Mouse (Mus musculus): ENCODE measurements around the gene Chmp2a. TPM values are rescaled to one million over a fixed set of nuclear protein-coding genes. Genes with fewer than 3 reads are reported as not detected.
A peak's percentile ranks its signal among the peaks of the same experiment; 100 is the strongest.
"Not testable (repeated sequence)": the region's sequence is repeated elsewhere in the genome, so short reads cannot be mapped to it uniquely, and the experiment has no call there.

The Chmp2a gene
- polyA plus RNA-seq (2015; fragmentation: Nextera tagmentation; extraction: Ambion mirVana) = 235 and 240 TPM in 2 replicates

GRCm38 (mm10) chr7:13034148-13034977, at the start of gene Chmp2a:
Gene Chmp2a, minus strand, starts transcription at chr7:13034807.
- DNase-seq (ENCODE audit: low spot score) = peak; percentile 99
- Histone ChIP-seq H3K4me2 (ENCODE audit: low read length) (peak within 1 kb of the TSS; percentile 76), H3K27ac (peak within 1 kb of the TSS; percentile 92), H3K4me3 (replicated peaks; ENCODE audit: low read depth, low read length) (peak within 1 kb of the TSS; percentile 52), H3K9ac (ENCODE audit: low read depth, low read length) (peak within 1 kb of the TSS; percentile 79), H3K36me3 (ENCODE audit: insufficient read depth, low read length) (peaks cover 43% of the 10 kb centered on the region), H3K9me3 (replicated peaks; ENCODE audit: low read length) (no peaks in the 10 kb centered on the region), H3K4me1 (replicated peaks; ENCODE audit: insufficient read depth, low read length) (peaks cover 24% of the 10 kb centered on the region), H3K27me3 (ENCODE audit: insufficient read depth, low read length) (no peaks in the 10 kb centered on the region)
- no peak for TF ChIP-seq CTCF (IDR thresholded peaks at IDR 0.05; ENCODE audit: low read depth)
- peak; percentile 81 for ATAC-seq (replicated peaks; ENCODE audit: low FRiP score, low read depth)
- WGBS = under 1% methylated on average over 45 of the region's 45 CpGs

- no peak overlapping the region for H3K27ac ChIP-seq
- DNase-seq (ENCODE audit: low spot score) = no peak
These were observed 37.7 kb upstream of the Chmp2a start for GRCm38 (mm10) chr7:13072293-13072692.

DNA sequence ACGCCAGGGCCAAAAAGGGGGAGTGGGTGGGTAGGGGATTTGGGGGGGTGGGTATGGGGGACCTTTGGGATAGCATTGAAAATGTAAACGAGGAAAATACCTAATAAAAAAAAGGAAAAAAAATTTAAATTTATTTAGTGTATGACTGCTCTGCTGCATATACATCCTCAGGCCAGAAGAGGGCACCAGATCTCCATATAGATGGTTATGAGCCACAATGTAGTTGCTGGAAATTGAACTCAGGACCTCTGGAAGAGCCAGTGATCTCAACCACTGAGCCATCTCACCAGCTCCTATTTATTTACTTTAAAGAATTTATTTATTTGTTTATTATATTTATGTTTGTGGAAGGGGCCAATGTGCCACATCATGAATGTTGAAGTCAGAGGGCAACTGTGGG, 28.8 kb upstream of the Chmp2a start:
- peak; percentile 61 for TF ChIP-seq CTCF (IDR thresholded peaks at IDR 0.05; ENCODE audit: low read depth)
- not testable (repeated sequence) for H3K36me3 ChIP-seq (ENCODE audit: insufficient read depth, low read length); DNase-seq (ENCODE audit: low spot score); H3K27me3 ChIP-seq (ENCODE audit: insufficient read depth, low read length); H3K9me3 ChIP-seq (replicated peaks; ENCODE audit: low read length); H3K4me1 ChIP-seq (replicated peaks; ENCODE audit: insufficient read depth, low read length); H3K4me2 ChIP-seq (ENCODE audit: low read length); ATAC-seq (replicated peaks; ENCODE audit: low FRiP score, low read depth); H3K9ac ChIP-seq (ENCODE audit: low read depth, low read length); H3K4me3 ChIP-seq (replicated peaks; ENCODE audit: low read depth, low read length); H3K27ac ChIP-seq
- 50% methylated on average over 2 of the region's 2 CpGs for WGBS

More at GRCm38 (mm10) chr7:13072293-13072692, 37.7 kb upstream of the Chmp2a start:
- Histone ChIP-seq H3K9ac (ENCODE audit: low read depth, low read length) (no peak overlapping the region), H3K27me3 (ENCODE audit: insufficient read depth, low read length) (no peaks in the 10 kb centered on the region), H3K4me1 (replicated peaks; ENCODE audit: insufficient read depth, low read length) (no peaks in the 10 kb centered on the region), H3K4me3 (replicated peaks; ENCODE audit: low read depth, low read length) (no peak overlapping the region), H3K36me3 (ENCODE audit: insufficient read depth, low read length) (no peaks in the 10 kb centered on the region), H3K4me2 (ENCODE audit: low read length) (no peak overlapping the region), H3K9me3 (replicated peaks; ENCODE audit: low read length) (no peaks in the 10 kb centered on the region)
- 55% methylated on average over 5 of the region's 5 CpGs for WGBS
- ATAC-seq (replicated peaks; ENCODE audit: low FRiP score, low read depth) = no peak
- TF ChIP-seq CTCF (IDR thresholded peaks at IDR 0.05; ENCODE audit: low read depth) = 0 out of 2 replicates have a peak, but pooled peaks have one; percentile 10

DNA sequence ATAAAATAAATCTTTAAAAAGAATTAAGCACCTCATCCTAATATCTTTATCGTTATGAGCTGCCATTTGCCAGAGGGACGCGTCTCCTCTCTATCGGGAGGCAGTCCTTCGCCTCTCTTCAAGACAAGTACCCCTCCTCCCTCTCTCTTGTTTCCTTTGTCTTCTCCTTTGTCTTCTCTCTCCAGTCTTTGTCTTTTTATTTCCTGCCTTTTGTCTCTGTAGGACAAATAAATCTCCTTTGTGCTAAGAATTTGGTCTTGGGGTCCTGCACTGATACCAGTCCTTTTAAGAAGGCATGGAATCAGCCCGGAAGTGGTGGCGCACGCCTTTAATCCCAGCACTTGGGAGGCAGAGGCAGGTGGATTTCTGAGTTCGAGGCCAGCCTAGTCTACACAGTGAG, 24.9 kb upstream of the Chmp2a start:
- no peak for TF ChIP-seq CTCF (IDR thresholded peaks at IDR 0.05; ENCODE audit: low read depth)
- no peak overlapping the region for H3K4me2 ChIP-seq (ENCODE audit: low read length)
- WGBS = 90% methylated on average over 9 of the region's 9 CpGs
- H3K9ac ChIP-seq (ENCODE audit: low read depth, low read length) = no peak overlapping the region
- H3K27ac ChIP-seq = no peak overlapping the region
- H3K27me3 ChIP-seq (ENCODE audit: insufficient read depth, low read length) = no peaks in the 10 kb centered on the region
- no peaks in the 10 kb centered on the region for H3K36me3 ChIP-seq (ENCODE audit: insufficient read depth, low read length)
- DNase-seq (ENCODE audit: low spot score) = no peak
- no peaks in the 10 kb centered on the region for H3K9me3 ChIP-seq (replicated peaks; ENCODE audit: low read length)
- no peaks in the 10 kb centered on the region for H3K4me1 ChIP-seq (replicated peaks; ENCODE audit: insufficient read depth, low read length)
- no peak for ATAC-seq (replicated peaks; ENCODE audit: low FRiP score, low read depth)
- H3K4me3 ChIP-seq (replicated peaks; ENCODE audit: low read depth, low read length) = no peak overlapping the region

GRCm38 (mm10) chr7:13056913-13057700, 22.5 kb upstream of the Chmp2a start:
- no peak for ATAC-seq (replicated peaks; ENCODE audit: low FRiP score, low read depth)
- Histone ChIP-seq H3K36me3 (ENCODE audit: insufficient read depth, low read length) (no peaks in the 10 kb centered on the region), H3K27me3 (ENCODE audit: insufficient read depth, low read length) (no peaks in the 10 kb centered on the region), H3K4me1 (replicated peaks; ENCODE audit: insufficient read depth, low read length) (no peaks in the 10 kb centered on the region), H3K4me2 (ENCODE audit: low read length) (no peak overlapping the region), H3K27ac (no peak overlapping the region), H3K4me3 (replicated peaks; ENCODE audit: low read depth, low read length) (no peak overlapping the region), H3K9me3 (replicated peaks; ENCODE audit: low read length) (no peaks in the 10 kb centered on the region), H3K9ac (ENCODE audit: low read depth, low read length) (no peak overlapping the region)
- peak; percentile 49 for TF ChIP-seq CTCF (IDR thresholded peaks at IDR 0.05; ENCODE audit: low read depth)
- no peak for DNase-seq (ENCODE audit: low spot score)
- 50% methylated on average over 8 of the region's 8 CpGs for WGBS

- H3K36me3 ChIP-seq (ENCODE audit: insufficient read depth, low read length) = no peaks in the 10 kb centered on the region
- no peaks in the 10 kb centered on the region for H3K27me3 ChIP-seq (ENCODE audit: insufficient read depth, low read length)
- no peaks in the 10 kb centered on the region for H3K9me3 ChIP-seq (replicated peaks; ENCODE audit: low read length)
- no peak for TF ChIP-seq CTCF (IDR thresholded peaks at IDR 0.05; ENCODE audit: low read depth)
- peak within 1 kb of the TSS; percentile 69 for H3K4me2 ChIP-seq (ENCODE audit: low read length)
- no peaks in the 10 kb centered on the region for H3K4me1 ChIP-seq (replicated peaks; ENCODE audit: insufficient read depth, low read length)
- H3K4me3 ChIP-seq (replicated peaks; ENCODE audit: low read depth, low read length) = peak within 1 kb of the TSS; percentile 71
- ATAC-seq (replicated peaks; ENCODE audit: low FRiP score, low read depth) = peak; percentile 94
- peak; percentile 96 for DNase-seq (ENCODE audit: low spot score)
- peak within 1 kb of the TSS; percentile 60 for H3K9ac ChIP-seq (ENCODE audit: low read depth, low read length)
- WGBS = under 1% methylated on average over 41 of the region's 41 CpGs
- H3K27ac ChIP-seq = peak within 1 kb of the TSS; percentile 47; the same call in 1 of the 2 replicates
These were observed 19.8 kb upstream of the Chmp2a start, which contains the start of gene Mzf1 for GRCm38 (mm10) chr7:13054287-13055010. Gene Mzf1, minus strand, starts transcription at chr7:13054764.

Measured in kidney, postnatal 0 days (tissue).